Mouse (Mus musculus) heart, adult 9 months (tissue): ENCODE measurements around the gene Cfap65.
A peak's percentile ranks its signal among the peaks of the same experiment; 100 is the strongest.

ENCODE experiments used
- DNase-seq, 2 experiments: peaks; one replicate each; pipeline ENCODE4 v3.0.0; 2022; ENCODE audit warnings: low spot score in 2 of 2

The Cfap65 gene

DNA sequence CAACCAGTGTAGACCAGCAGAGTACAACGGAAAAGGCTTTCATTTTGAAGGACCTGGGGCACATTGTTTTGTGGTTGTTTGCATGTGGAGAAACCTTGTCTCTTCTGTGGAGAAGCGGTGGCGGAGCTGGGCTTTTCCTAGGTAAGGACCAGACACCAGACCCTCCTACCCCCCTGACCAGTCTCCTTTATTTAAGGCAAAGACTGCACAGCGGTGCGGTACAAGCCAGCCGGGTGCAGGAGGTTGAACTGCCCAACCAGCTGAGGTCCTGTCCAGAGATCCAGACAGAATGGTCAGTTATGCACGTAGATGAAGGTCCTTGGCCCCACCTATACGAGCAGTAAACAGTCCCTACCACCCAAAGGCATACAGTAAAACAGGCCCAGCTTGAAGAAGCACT, 52.6 kb downstream of the Cfap65 start:
- DNase-seq = no peak

DNA sequence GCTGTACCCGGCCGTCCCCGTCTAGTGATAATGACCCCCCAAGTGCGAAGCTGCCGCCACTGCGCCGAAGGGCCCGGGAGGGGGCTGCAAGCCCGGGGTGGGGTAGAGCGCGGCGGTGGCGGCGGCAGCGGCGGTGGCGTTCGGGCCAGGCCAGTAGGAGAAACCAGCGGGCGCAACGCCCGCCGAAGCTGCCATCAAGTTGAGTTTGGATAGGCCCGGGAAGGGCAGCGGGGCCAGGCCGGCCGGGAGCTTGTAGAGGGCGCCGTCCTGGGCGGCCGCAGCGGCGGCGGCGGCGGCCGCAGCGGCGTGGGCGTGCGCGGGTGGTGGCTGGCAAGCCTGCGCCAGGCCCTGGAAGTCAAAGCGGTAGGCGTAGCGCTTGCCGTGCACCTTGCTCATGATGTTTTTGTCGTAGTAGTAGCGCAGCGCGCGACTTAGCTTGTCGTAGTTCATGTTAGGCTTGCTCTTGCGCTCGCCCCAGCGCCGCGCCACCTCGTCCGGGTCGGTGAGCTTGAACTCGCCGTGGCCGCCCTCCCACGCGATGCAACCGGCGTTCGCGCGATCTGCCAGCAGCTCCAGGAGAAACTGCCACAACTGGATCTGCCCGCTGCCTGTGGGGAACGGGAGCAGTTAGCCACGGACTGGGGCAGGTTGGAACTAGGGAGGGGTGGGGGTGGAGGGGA, 53.2 kb downstream of the Cfap65 start:
- DNase-seq = no peak

DNA sequence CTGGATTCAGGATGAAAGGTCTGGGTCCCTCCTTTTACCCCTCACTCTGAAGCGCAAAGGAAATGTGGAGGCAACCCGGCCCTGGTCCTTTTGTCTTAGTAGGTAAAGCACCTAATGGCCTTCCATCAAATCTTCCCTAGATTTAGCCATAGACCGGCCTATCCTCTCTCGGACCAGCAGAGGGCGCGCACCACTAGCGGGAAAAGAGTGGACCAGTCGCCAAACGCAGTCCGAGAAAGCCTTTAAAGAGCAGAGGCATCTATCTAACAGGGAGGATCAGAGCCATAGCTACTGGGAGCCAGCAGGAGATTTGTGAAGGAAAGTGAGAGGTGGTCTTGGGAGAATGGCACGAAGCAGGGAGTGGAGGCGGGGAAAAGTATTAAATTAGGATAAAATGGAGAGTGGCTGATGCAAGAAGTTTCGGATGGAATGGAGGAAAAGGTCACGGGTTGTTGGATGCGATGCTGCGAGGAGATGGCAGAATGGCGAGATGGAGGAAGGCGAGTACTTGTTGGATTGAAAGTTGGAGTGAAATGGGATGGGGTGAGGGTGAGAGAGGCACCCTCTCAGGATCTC, 54.5 kb downstream of the Cfap65 start:
- peak; percentile 28 to 43 for DNase-seq

DNA sequence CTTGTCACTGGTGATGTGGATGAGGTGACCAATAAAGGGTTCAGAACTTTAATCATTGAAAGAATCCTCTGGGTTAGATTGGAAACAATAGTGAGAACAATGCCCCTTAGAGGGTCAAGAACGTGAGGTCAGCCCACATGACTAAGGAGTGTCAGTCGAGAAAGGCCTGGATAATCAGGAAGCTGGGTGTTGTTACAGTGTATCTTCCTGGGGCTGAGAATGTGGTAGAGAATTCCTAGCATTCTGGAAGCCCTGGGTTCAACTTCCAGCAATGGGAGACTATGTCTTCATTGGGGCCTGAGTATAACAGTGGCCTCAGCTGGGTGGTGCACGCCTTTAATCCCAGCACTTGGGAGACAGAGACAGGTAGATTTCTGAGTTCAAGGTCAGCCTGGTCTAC, 58.2 kb downstream of the Cfap65 start:
- no peak for DNase-seq

DNA sequence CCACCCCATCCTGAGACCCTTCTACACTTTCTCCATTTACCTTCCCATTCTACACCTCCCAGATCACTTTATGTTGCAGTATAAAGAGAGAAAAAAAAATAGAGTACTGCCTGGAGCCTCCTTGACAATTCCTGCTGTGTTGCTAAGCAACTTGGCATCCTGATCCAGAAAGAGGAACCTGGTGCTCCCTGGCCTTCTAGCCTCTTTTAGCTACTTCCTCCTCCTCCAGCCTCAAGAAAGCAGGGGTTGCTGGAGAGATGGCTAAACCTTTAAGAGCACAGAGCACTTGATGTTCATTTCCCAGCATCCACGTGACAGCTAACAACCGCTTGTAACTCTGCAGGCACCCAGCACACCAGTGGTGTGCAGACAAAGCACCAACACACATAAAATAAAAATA, 63.2 kb downstream of the Cfap65 start:
- DNase-seq = no peak

DNA sequence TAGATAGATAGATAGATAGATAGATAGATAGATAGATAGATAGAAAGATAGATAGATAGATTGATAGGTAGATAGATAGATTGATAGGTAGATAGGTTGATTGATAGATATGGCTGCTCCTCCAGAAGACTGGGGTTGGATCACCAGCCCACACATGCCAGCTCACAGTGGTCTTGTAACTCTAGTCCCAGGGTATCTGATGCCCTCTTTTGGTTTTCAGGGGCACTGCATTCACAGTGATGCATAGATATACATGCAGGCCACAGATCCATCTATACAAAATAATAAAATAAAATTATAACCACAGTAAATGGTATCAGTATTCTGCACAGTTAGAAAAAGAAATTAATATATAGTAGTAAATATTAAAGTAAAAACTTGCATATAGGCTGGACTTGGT, 73.6 kb downstream of the Cfap65 start:
- no peak for DNase-seq

DNA sequence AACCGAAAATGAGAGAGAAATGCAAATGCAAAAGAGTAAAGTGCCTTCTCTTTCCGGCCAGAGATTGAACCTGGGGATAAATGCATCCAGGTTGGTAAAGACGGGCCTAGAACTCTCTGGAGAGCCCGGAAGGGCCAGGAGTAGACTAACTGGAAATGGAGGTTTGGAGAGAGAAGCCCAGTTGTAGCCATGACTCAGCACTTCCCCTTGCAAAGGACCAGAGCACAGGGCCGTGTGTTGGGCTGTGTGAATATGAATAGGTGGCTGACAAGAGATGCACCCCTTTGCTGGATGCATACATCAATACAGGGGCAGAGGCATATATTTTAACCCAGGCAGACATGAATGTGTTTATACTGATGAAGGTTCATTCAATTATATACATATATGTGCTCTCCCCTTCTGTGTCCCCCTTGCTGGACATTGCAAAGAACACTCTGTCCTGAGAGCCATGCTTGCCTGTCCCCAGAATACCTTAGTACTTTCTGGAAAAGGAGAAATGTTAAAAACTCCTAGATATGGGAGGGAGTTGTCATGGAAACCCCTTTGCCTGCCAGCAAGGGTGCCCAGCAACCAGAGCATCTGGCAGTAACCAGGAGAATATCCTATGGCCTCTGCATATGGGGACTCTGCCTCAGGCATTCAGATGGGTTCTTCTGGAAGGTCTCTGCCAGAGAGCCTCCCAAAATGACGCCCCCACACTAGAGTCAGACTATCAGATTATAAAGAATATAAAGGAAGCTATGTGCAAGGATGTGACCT, 76.0 kb downstream of the Cfap65 start:
- DNase-seq = no peak

DNA sequence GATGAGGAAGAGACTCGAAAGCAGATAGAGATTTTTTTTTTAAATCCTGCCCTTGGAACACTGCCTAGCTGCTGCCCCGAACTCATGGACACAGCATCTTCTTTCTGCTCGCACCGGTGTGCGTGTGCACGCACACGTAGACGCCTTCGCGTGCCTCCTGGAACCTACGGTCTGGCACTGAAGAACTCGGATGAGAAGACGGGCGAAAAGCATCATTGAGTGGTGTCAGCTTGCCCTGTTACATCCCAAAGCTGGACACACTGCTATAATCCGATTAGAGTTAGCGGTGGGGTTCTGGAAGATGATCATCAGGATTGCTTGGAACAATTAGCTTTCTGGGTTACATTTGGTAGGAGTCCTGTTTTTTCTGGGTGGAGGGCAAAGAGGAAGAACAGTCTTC, 76.6 kb downstream of the Cfap65 start:
- no peak for DNase-seq

DNA sequence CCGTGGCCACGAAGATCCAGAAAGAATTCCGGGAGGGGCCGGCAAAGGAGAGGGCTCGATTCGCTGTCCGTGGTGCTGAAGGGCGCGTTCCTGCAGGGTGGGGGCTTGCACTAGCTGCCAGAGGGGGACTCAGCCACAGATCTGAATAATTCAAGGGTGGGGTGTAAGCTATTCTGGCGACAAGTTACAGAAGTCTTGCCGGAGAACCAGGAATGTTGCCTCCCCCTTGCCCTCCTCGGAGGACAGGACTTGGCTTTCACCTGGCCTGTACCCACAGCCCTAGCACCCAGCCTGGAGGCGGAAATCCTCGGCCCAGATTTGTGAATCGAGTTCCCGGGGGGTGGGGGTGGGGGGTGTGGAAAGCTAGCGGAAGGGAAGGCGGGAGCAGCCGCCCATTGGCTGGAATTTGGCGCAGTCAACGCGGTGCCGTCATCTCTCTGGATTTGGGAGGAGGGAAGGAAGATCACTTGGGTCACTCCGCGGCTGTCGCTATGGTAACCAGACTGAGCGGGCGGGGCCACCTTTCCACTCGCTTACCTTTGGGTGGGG, 77.2 kb downstream of the Cfap65 start:
- peak in 1 of 2 experiments; percentile 13 for DNase-seq

DNA sequence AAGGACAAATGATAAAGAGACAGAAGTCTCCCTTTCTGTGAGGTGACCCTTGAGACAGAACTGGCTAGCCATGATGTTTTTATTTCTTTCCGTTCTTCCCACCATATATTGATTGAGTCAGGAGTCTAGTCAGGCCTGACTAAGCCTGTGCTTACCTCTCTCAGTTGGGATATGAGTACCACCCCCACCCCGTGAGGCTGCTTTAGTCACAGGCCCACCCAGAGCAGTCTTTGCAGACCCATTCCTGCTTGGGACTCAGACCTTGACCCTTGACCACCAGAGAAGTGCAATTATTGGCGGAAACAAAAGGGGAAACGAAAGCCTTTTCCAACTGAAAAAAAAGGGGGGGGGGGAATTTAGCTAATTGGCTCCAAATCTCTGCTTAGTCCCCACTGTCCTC, 77.7 kb downstream of the Cfap65 start:
- DNase-seq = no peak

DNA sequence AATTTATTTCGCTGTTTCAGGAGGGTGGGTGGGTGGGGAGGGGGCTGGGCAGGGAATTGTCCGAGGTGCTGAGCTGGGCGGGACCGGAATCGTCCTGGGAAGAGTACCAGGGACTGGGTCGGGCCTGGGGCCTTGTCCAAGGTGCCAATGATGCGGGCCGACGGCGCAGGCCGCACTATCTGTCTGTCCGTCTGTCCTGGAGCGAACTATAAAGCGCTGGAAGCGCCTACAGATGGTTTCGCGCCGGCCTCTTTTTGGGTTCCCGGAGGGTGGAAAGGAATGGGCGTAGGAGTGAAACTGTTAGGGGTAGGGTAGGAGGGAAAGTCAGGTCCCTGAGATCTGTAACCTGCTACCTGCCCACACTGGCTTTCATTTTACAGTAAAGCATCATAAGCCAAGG, 78.2 kb downstream of the Cfap65 start:
- DNase-seq = no peak

DNA sequence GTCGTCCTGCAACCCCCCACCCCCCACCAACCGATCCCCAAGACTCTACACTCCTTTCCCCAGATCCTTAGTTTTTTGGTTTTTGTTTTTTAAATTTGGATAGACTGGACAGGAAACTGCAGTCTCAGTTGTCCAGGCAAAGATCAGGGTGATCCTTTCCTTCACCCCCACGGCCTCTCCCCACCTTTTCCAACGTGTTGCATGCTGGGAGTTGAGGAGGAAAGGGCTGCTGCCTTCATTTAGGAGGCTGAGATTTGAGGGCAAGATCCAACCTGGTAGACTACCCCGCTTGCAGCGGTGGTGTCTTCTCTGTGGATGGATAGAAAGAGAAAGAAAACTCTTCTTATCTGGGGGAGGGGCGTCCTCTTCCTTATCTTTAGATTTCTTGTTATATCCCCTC, 78.6 kb downstream of the Cfap65 start:
- no peak for DNase-seq

DNA sequence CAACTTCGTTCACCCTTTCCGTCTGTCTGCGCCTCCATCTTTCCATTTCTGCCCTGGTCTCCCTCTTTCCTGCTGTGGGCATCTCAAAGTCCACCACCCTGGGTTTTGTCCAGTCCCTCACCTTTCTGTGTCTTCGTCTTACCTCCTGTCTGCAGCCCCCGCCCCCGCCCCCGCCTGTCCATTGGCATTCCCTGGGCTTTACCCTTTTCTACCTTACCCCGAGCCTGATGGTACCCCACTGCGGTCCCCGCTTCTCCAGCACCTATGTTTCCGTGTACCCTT, 79.0 kb downstream of the Cfap65 start:
- no peak for DNase-seq

DNA sequence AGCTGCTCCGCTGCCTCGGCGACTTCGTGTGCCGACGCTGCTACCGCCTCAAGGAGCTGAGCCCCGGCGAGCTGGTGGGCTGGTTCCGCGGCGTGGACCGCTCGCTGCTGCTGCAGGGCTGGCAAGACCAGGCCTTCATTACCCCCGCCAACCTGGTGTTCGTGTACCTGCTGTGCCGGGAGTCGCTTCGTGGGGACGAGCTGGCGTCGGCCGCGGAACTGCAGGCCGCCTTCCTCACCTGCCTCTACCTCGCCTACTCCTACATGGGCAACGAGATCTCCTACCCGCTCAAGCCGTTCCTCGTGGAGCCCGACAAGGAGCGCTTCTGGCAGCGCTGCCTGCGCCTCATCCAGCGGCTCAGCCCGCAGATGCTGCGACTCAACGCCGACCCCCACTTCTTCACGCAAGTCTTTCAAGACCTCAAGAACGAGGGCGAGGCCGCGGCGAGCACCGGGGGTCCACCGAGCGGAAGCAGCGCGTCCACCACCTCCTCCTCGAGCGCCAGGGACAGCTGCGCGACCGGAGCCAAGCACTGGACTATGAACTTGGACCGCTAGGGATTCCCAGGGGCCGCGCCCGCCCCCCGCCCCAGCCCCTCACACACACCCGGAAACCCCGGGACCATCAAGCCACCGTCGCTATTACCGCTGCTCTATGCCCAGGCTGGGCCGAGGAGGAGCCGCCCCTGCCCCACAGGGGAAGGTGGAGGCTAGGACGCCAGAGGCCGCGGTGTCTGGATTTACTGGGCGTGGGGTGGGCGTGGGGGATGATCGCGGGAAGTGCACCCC, 79.6 kb downstream of the Cfap65 start:
- DNase-seq = no peak

DNA sequence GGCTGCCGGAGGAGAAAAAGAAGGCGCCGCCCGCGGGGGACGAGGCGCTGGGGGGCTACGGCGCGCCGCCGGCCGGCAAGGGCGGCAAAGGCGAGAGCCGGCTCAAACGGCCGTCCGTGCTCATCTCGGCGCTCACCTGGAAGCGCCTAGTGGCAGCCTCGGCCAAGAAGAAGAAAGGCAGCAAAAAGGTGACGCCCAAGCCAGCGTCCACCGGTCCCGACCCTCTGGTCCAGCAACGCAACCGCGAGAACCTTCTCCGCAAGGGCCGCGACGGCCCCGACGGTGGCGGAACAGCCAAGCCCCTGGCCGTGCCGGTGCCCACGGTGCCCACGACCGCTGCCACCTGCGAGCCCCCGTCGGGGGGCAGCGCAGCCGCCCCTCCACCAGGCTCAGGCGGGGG, 80.2 kb downstream of the Cfap65 start:
- no peak for DNase-seq

DNA sequence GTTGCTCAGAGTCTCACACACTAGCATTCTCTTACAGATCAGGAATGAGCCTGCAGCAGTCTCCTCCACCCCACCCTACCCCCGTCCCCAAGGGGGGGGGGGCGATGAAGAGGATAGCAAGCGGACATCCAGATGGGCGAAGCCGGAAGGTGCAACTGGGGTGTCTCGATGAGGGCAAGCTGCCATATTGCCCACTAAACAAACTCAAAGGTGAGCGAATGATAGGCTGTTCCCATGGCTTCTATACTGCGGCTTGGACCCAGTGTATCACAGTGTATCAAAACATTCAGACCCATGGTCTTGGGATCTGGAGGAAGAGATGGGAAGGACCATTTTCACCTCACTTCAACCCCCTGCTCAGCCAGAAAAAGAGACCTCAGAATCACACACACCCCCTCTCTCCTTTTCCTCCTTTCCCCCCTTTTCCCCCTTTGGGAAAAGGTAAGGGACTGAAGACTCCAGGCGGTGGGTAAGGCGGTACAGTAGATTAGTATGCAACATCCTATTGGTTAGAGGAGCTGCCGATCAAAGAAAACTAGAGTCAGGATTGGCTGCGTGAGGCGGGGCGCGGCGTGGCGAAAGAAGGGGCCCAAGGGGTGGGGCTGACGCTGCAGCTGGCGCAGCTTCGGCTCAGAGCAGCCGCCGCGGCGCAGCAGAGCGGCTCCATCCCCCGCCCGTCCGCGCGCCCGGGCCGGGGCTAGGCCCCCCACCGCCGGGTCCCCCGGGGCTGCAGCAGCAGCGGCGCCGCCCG, 80.9 kb downstream of the Cfap65 start, which contains the start of gene Cdk5r2:
TSS of gene Cdk5r2 (plus strand) at position 629 of the 751 bp plus-strand sequence.
- peak; percentile 82 to 88 for DNase-seq
